Mouse (Mus musculus): Measurements from ENCODE around the gene Gmpr.

The Gmpr gene

GRCm38 (mm10) chr13:45595416-45595815 lies 88.2 kb downstream of the Gmpr start:
- no peak for TF ChIP-seq GATA4 (IDR thresholded peaks at IDR 0.05; ENCODE audit: insufficient replicate concordance, low read length)

GRCm38 (mm10) chr13:45599831-45600230 lies 92.6 kb downstream of the Gmpr start:
- TF ChIP-seq GATA4 (IDR thresholded peaks at IDR 0.05; ENCODE audit: insufficient replicate concordance, low read length) = no peak

- no peak for TF ChIP-seq GATA4 (IDR thresholded peaks at IDR 0.05; ENCODE audit: insufficient replicate concordance, low read length)
These were observed 93.2 kb downstream of the Gmpr start for GRCm38 (mm10) chr13:45600443-45600842.

Measured in liver, adult (tissue).